Mouse (Mus musculus): Measurements from ENCODE around the gene Apc2.
"Not testable (repeated sequence)": the region's sequence is repeated elsewhere in the genome, so short reads cannot be mapped to it uniquely, and the experiment has no call there.

The Apc2 gene

DNA sequence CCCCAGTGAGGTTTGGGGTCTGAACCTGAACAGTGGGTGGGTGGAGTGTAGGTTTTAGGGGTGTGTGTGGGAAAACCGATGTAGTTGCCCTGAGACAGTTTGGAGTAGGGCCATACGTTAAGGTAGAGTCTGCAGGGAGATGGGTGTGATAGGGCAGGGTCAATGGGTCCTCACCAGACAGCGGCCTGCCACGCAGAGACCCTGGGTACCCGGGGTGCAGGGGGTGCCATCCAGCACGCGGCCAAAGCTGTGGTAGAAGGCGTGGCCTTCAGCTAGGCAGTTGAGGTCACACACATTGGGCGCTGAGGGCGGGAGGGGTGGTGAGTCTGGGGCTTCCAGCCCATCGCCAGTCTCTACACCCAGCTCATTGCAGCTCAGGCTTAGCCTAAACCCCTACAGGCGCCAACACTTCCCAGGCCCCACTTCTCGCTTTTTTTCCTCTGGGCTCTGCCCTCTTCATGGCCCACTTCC lies 47.7 kb downstream of the Apc2 start:
- no peak for DNase-seq (ENCODE audit: low spot score)

DNA sequence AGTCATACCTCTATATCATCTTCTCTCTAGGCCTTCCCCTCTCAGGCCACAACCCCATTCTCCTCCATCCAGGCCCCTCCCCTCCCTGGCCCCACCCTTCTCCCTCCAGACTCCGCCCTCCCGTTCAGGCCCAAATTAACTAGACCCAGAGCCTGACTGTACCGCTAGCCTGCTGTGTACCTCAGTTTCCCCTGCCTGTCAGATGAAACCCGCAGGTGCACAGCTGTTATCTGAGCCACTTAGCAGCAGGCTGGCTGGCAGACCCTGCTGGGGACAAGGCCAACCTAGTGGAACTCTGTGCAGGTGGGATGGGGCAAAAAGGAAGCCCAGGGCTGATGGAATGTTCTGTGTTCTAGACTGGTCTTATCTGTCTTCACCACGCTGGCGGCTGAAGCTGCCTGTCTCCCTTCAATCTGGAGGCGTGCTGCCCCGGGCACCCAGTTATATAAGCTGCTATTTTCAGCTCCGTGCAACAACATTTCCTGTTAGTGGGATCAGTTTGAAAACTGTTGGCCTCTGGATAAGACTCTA lies 48.4 kb downstream of the Apc2 start:
- no peak for DNase-seq (ENCODE audit: low spot score)

DNA sequence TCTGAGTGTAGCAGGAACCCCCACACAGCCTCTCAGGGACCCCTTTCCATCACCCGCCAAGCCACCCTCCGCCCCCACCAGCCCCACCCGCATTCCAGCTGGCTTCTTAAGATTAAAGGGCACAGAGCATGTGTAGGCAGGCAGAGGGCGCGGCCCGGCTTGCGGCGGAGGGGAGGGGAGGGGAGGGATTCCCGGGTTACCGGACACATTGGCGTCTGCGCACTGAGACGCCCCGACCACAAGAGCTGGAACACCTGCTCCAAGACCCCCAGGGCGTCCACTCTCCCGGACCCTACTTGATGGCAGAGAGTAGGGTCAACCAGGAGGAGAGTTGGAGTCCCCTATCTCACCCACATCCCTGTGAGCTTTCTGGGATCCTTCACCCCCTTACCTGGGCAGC lies 49.3 kb downstream of the Apc2 start:
- DNase-seq (ENCODE audit: low spot score), result no peak

DNA sequence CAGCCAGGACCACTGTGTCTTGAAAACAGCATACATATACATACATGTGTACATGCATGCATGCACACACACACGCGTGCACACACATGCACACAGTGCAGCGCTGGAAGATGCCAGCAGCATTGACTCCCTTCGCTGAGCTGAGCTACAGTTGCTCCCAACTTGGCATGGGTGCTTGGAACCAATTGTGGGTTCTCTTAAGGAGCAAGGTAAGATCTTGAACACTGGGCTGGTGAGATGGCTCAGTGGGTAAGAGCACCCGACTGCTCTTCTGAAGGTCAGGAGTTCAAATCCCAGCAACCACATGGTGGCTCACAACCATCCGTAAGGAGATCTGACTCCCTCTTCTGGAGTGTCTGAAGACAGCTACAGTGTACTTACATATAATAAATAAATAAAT lies 50.2 kb downstream of the Apc2 start:
- not testable (repeated sequence) for DNase-seq (ENCODE audit: low spot score)

GRCm38 (mm10) chr10:80347514-80347967 lies 51.8 kb downstream of the Apc2 start:
- DNase-seq (ENCODE audit: low spot score), result no peak

DNA sequence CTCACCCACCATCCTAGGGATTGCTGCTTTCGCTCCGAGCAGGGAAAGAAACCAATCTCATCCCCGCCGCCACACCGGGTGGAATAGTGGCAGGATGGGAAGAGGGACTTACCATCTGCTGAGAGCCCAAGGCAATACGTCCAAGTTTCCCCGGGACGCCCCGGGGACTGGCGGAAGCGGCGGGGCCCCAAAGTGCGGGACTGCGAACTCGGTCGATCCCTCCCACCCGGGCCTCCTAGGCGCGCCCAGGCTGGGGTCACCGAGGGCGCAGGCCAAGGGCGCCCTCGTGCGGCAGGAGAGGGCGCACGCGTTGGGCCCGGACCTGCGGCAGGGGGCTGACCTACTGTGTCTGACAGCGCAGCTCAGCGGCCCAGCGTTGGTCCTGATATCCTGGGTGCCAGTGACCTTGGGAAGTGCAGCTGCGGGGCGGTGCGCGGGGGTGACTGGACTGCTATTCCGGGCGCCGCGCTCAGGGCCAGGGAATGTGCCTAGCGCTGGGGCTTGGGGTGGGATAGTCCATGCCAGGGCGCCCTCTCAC lies 52.5 kb downstream of the Apc2 start, which contains the start of gene Adamtsl5:
Gene Adamtsl5 (minus strand): TSS at position 169 of the 538 bp plus-strand sequence.
- no peak for DNase-seq (ENCODE audit: low spot score)

DNA sequence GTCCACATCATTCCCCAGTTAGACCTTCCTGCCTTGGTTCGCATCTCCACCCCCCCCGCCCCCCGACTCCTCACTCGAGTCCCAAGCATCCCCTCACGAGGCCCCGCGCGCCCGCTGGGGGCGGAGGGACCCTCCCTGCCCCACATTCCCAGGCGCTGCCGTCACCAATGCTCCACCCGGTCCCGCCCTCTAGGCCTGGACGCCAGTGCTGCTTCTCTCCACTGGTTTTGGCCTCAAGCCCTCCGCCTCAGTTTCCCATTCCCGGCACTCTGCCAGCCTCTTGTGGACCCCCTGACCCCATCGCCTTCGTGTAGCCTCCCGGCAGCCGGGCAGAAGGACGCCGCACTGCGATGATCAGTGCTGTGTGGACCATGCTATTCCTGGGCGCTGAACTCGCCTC lies 53.2 kb downstream of the Apc2 start:
- DNase-seq (ENCODE audit: low spot score), result no peak

DNA sequence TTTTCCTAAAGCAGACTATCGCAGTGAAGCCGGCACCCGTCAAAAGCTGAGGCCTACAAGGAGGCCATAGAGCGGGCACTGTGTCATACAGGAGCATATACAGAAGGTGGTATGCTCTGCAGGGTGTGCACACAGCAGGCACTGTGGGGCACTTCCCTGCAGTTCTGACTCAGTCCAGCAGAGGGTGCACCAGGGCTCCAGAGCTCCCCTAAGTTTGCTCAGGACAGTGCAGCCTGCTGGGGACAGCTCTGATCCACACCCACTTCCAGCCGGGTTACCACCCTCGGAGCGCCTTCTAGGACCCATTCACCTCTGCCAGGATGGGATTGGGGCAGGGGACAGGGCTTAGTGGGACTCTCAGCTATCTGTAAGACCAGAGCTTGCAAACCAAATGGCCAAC lies 54.5 kb downstream of the Apc2 start:
- peak; percentile 82 for DNase-seq (ENCODE audit: low spot score)

DNA sequence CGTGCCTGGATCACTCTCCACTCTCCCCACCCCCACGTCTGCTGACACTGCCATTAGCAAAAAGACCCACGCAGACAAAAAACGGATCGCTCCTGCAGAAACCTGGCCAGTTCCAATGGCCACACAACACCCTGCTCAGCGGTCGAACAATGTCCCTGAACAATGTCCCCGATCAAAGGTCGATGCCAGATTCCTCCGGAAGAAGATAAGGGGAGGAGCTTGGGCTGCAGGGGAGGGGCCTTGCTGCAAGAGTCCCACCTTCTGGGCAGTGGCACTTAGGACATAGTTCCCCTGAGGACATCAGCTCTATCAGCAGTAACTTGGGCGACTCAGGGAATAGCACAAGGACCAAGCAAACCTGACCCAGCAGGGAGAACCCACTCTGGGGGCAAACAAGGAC lies 56.1 kb downstream of the Apc2 start:
- no peak for DNase-seq (ENCODE audit: low spot score)

GRCm38 (mm10) chr10:80352727-80353126 lies 57.0 kb downstream of the Apc2 start:
- no peak for DNase-seq (ENCODE audit: low spot score)

- DNase-seq (ENCODE audit: low spot score), result no peak
Measured at GRCm38 (mm10) chr10:80355431-80355830, 59.7 kb downstream of the Apc2 start.

DNA sequence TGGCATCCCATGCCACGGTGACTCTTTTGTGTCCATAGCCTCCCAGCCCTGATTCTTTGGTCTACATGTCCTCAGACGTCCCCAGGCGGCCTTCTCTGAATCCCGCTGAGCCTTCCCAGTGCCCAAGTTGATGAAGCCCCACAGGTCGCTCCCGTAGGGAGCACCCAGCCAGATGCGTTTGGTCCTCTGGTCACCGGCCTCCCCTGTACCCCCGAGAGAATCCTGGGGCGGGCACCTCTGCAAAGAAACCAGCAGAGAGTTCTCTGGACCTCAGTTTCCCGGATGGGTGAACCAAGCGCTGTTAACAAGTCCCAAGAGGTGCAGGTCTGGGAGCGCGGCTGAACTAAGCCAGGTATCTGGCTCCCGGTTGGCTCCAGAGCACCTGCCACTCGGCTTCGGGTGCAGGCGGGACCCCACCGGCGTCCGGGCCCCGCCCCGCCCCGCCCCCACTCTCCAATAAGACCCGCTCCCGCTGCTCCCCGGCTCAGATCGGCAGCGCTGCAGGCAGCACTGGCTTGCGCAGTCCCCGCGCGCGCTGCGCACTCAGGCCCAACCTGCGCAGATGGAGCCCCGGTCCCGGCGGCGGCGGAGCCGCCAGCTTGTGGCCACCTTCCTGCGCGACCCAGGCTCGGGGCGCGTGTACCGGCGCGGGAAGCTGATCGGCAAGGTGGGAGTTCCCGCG lies 60.4 kb downstream of the Apc2 start, which contains the start of gene Plk5:
Gene Plk5 (plus strand): TSS at position 459 of the 682 bp plus-strand sequence.
- DNase-seq (ENCODE audit: low spot score), result no peak

GRCm38 (mm10) chr10:80356737-80357136 lies 61.0 kb downstream of the Apc2 start:
- no peak for DNase-seq (ENCODE audit: low spot score)

- DNase-seq (ENCODE audit: low spot score), result no peak
Measured at GRCm38 (mm10) chr10:80357336-80357735, 61.6 kb downstream of the Apc2 start.

- no peak for DNase-seq (ENCODE audit: low spot score)
Measured at GRCm38 (mm10) chr10:80357994-80358639, 62.3 kb downstream of the Apc2 start.

GRCm38 (mm10) chr10:80363734-80364133 lies 68.0 kb downstream of the Apc2 start:
- DNase-seq (ENCODE audit: low spot score), result no peak

DNA sequence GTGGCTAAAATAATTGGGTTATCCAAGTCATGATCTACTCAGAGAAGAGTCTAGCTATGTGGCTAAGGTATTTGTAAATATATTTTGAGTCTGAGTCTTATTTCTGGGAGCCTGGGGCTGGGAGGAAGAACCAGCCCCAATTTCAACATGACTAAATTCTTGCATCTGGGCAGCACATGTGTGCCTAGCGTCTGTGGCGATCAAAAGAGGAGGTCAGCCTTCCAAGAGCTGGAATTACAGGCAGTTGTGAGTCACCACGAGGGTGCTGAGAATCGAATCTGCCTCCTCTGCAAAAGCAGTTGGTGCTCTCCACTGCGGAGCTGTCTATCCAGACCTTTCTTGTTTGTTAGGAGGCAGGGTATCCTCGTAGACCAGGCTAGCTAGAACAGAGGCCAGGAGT lies 70.0 kb downstream of the Apc2 start:
- no peak for DNase-seq (ENCODE audit: low spot score)

Data from ovary, postnatal 10 days (tissue).